Mouse (Mus musculus) kidney, postnatal 14 days (tissue): Measurements from ENCODE around the gene Fkbpl.

Experiments used
- DNase-seq: peaks from one replicate; pipeline ENCODE4 v3.0.0; 2022; ENCODE audit warnings: mixed read lengths

Fkbpl gene

GRCm38 (mm10) chr17:34648141-34648890 lies 3.8 kb downstream of the Fkbpl start:
- no peak for DNase-seq

- no peak for DNase-seq
Observed at GRCm38 (mm10) chr17:34649106-34649864, 4.7 kb downstream of the Fkbpl start.

GRCm38 (mm10) chr17:34650781-34651180 lies 6.2 kb downstream of the Fkbpl start:
- no peak for DNase-seq

DNA sequence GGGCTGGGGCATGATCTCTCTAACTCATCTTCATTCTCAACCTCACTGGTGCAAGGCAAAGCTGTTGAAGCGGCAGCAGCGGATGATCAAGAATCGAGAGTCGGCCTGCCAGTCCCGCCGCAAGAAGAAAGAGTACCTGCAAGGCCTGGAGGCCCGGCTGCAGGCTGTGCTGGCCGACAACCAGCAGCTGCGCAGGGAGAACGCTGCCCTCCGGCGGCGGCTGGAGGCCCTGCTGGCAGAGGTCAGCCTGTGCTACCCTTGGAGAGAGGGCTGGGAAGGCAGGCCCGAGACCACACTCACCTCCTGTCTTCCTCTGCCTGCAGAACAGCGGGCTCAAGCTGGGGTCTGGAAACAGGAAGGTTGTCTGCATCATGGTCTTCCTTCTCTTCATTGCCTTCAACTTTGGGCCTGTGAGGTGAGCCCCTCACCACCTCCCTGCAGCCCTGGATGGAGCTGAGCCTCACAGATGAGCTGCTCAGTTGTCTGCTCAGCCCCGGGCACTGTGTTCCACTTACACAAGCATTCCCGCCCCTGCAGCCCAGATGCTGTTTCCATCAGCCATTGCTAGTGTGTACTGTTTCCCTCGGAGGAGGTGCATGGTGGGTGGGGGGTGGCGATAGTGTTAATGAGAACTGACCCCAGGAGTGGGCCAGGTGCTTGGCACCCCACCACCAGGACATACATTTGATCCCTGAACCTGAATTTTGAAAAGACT lies 7.1 kb downstream of the Fkbpl start:
- peak; percentile 69 for DNase-seq

- no peak for DNase-seq
Observed at GRCm38 (mm10) chr17:34652546-34652945, 8.0 kb downstream of the Fkbpl start.

GRCm38 (mm10) chr17:34652985-34653384 lies 8.4 kb downstream of the Fkbpl start:
- DNase-seq: no peak

GRCm38 (mm10) chr17:34653746-34654285 lies 9.3 kb downstream of the Fkbpl start:
- DNase-seq: peak; percentile 52

GRCm38 (mm10) chr17:34654392-34654791 lies 9.8 kb downstream of the Fkbpl start:
- no peak for DNase-seq

GRCm38 (mm10) chr17:34655160-34655559 lies 10.6 kb downstream of the Fkbpl start:
- peak; percentile 77 for DNase-seq

- DNase-seq: peak; percentile 92
Observed at GRCm38 (mm10) chr17:34655581-34655991, 11.0 kb downstream of the Fkbpl start.

DNA sequence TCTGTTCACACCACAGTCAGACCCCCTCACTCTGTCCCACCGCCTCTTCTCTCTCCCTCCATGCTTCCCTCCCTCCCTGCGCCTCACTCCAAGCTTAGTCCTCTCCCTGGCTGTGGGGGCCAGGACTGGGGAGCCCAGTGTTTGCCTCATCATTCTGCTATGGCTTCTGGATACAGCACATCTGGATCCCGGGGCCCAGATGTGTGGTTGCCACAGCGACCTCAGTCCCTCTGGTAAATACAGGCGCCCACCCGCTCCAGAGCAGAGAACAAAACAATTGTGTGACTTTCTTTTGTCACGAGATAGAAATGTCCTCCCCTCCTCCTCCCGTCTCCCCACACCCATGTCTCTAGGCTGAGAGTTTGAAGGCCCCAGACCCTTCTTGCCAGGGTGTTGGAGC lies 12.1 kb downstream of the Fkbpl start:
- DNase-seq: no peak

DNA sequence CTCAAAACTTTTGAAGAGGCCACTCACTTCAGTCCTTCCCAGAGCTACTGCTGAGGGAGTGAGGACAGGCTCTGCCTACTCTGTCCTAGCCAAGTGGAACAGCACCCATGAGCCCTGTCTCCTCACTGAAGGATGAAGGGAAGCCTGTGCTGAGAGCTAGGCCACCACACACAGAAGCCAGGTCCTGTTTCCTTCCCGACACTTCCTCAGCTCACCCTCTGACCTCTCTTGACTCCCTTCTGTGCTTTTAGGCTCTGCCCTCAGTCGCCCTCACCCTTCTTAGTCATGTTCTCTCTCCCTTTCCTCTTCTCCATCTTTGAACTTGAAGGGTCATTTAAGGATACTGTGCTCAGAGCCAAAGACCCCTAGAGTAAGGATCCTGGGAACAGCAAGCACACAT lies 12.7 kb downstream of the Fkbpl start:
- DNase-seq: no peak

DNA sequence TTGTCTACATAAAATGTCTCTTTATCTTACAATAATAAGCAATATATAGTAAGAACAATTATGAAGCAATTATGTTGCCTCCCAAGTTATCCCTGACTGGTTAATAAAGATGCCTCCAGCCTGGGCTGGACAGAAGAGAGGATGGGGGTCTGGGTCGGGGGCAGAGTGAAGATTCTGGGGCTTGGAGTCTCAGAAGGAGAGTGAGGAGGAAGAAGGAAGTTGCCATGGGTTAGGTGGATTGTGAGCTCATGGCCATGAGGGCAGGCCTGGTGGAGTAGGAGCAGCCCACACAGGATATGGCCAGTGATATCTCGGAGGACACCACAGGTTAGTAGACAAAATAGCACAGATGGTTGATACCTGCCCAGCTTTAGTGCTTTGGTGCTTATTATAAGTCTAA lies 13.6 kb downstream of the Fkbpl start:
- no peak for DNase-seq

DNA sequence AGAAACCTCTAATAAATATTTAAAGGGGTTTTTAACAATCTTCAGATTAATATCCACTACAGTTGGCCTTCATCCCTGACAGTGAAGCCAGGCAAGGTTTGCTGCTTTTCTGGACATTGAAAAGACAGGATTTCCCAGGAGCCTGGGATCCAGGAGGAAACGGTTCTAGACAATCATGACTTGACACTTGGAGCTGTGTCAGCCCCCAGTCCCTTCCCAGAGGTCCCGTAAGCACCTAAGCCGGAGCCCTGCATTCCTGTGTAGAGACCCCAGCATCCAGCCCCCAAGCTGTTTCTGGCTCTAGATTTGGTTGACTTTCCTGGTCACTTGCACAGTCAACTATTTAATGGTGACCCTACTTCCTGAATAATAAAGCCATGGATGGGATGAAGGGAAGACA lies 14.0 kb downstream of the Fkbpl start:
- DNase-seq: no peak

DNA sequence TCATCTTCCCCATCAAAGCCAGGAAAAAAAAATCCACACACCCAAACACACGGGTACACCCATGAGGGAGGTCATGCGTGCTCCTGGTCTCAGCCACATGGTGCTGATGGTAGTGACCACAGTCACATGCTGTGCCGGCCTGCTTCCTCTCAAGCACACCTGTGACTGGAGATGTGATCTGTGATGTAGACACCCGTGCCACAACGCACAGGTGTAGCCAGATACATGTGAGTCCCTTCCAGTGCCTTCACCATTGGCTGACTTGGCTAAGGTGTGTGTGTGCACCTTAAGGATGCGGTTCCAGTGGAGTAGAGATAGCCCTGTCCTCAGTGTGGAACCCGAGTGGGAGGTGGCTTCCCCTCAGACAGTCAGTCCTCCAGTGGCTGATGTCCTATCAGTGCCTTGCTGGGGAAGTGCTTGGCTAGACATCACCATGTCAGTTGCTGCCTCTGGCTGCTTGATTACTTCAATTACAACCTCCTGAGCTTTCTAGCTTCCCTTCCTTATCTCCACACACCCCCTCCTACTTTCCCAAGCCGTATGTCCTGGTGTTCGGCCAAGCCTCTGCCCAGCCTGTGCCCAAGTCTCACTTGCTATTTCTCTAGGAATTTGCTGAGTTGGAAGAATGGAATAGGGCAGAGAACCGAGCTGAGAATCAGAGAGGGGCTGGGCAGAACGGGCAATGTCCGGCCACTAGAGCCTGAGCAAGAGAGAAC lies 14.8 kb downstream of the Fkbpl start:
- peak; percentile 47 for DNase-seq

GRCm38 (mm10) chr17:34659897-34660214 lies 15.3 kb downstream of the Fkbpl start:
- DNase-seq: no peak

- no peak for DNase-seq
Observed at GRCm38 (mm10) chr17:34660259-34660820, 15.8 kb downstream of the Fkbpl start.

GRCm38 (mm10) chr17:34661121-34661591 lies 16.6 kb downstream of the Fkbpl start:
- peak; percentile 82 for DNase-seq

- no peak for DNase-seq
Observed at GRCm38 (mm10) chr17:34662468-34662867, 17.9 kb downstream of the Fkbpl start.

DNA sequence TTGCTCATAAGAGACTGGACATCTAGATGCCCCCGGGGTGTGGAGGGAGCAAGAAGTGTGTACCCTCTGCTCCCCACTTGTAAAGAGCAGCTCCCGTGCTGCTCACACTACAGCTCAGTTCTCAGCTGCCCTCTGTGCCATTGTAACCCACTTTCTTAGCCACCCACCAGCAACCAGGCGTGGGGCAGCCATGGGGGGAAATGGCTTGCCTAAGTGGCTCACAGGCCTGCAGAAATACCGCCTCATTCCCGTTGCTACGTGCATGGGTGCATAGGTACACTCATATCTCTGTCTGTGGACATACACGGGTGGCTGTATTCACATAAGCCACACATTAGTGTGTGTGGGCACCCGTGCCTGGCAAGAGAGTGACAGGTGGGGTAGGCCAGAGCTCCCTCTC lies 18.4 kb downstream of the Fkbpl start:
- DNase-seq: no peak

- DNase-seq: no peak
Observed at GRCm38 (mm10) chr17:34663558-34663957, 19.0 kb downstream of the Fkbpl start.

DNA sequence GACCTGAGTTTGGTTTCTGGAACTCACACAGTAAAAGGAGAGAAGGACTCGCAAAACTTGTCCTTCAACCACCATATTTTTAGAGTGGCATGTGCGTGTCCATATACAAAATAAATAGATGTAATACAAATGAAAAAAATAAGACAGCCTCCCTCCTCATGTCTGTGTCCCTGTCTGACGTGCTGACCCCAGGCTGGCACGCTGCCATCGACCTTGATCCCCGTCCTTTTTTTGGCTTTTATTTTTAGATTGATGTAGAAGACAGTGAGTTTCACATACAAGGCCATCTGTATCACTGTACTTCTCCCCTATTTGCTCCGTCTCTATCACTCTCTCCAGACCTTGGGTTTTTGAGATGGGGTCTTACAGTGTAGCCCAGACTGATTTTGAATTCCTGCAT lies 19.9 kb downstream of the Fkbpl start:
- no peak for DNase-seq
